In genomic region chr5:65951513-65951909, GRCm38 (mm10) we compare ENCODE assay signal across 9 mouse cellular contexts. TPM values are rescaled to one million over a fixed set of nuclear protein-coding genes. Genes with fewer than 3 reads are reported as not detected.
DNase-seq lines count a peak whose midpoint lies in the region; ATAC-seq and TF ChIP-seq lines count a peak whose summit lies in the region.
"Had no signal": no experiment of that assay in that cellular context is flagged by ENCODE, and none has a peak within 500 bp of the region (broad histone marks: within the 10 kb centered on the region; RNA-seq: fewer than 3 reads in every experiment).

No protein-coding gene starts in this region.

- no peak for ATAC-seq in heart, postnatal 0 days (ENCODE audit: insufficient read depth, low read depth)
- no peak for ATAC-seq in forebrain, embryonic 16.5 days
- no peak for ATAC-seq in neural tube, embryonic 14.5 days (ENCODE audit: low read depth)

- no peaks in the 10 kb centered on the region for H3K36me3 ChIP-seq in heart, postnatal 0 days (replicated peaks; ENCODE audit: control insufficient read depth, insufficient read depth, low read length)
- H3K36me3 ChIP-seq in E14TG2a.4 (ENCODE audit: insufficient read depth, low read length), result no peaks in the 10 kb centered on the region
- no peaks in the 10 kb centered on the region for H3K36me3 ChIP-seq in forebrain, embryonic 16.5 days (ENCODE audit: control insufficient read depth, insufficient read depth)
- no peaks in the 10 kb centered on the region for H3K36me3 ChIP-seq in neural tube, embryonic 14.5 days (ENCODE audit: control insufficient read depth, insufficient read depth, low read length)

- no peaks in the 10 kb centered on the region; the same call in 1 of the 2 replicates for H3K4me1 ChIP-seq in heart, postnatal 0 days (ENCODE audit: control insufficient read depth, insufficient read depth)
- peaks cover 33% of the 10 kb centered on the region for H3K4me1 ChIP-seq in E14TG2a.4 (replicated peaks; ENCODE audit: low read depth, low read length)
- H3K4me1 ChIP-seq in forebrain, embryonic 16.5 days (replicated peaks; ENCODE audit: control insufficient read depth, insufficient read depth, low read length), result peaks cover 22% of the 10 kb centered on the region
- H3K4me1 ChIP-seq in neural tube, embryonic 14.5 days (ENCODE audit: control insufficient read depth, insufficient read depth, low read length), result peaks cover 10% of the 10 kb centered on the region

- no peak overlapping the region for H3K4me2 ChIP-seq in heart, postnatal 0 days (ENCODE audit: low read depth, low read length)
- H3K4me2 ChIP-seq in forebrain, embryonic 16.5 days (ENCODE audit: low read length), result no peak overlapping the region
- H3K4me2 ChIP-seq in neural tube, embryonic 14.5 days (ENCODE audit: low read depth, low read length), result no peak overlapping the region

- no peak overlapping the region for H3K9ac ChIP-seq in heart, postnatal 0 days (replicated peaks; ENCODE audit: low read depth, low read length)
- no peak overlapping the region for H3K9ac ChIP-seq in forebrain, embryonic 16.5 days (replicated peaks; ENCODE audit: low read depth, low read length)
- no peak overlapping the region for H3K9ac ChIP-seq in neural tube, embryonic 14.5 days (replicated peaks; ENCODE audit: low read depth, low read length)

- H3K4me3 ChIP-seq in heart, postnatal 0 days (ENCODE audit: low read depth, low read length), result no peak overlapping the region
- H3K4me3 ChIP-seq in E14TG2a.4 (replicated peaks; ENCODE audit: low read length), result no peak overlapping the region
- H3K4me3 ChIP-seq in forebrain, embryonic 16.5 days (replicated peaks; ENCODE audit: low read length), result no peak overlapping the region
- no peak overlapping the region for H3K4me3 ChIP-seq in neural tube, embryonic 14.5 days (ENCODE audit: low read depth, low read length)

- DNase-seq in heart, postnatal 0 days (ENCODE audit: low spot score), result no peak
- DNase-seq in heart, adult 8-10 months (ENCODE audit: low spot score), result no peak
- no peak for DNase-seq in right cerebral cortex, postnatal 25 days
- DNase-seq in heart, postnatal 10 days, result no peak
- no peak for DNase-seq in cerebellum, postnatal 4 days (ENCODE audit: low spot score in 2 of 2)

- TF ChIP-seq EP300 in heart, postnatal 0 days (IDR thresholded peaks at IDR 0.05; ENCODE audit: low read depth), result no peak

- peak; percentile 14; the same call in 1 of the 2 replicates for TF ChIP-seq CTCF in heart, postnatal 0 days (IDR thresholded peaks at IDR 0.05; ENCODE audit: low read depth)
- TF ChIP-seq CTCF in E14TG2a.4 (conservative IDR thresholded peaks at IDR 0.05; ENCODE audit: low read length), result peak; percentile 91

- H3K27me3 ChIP-seq in heart, postnatal 0 days (ENCODE audit: control insufficient read depth, insufficient read depth, low read length), result no peaks in the 10 kb centered on the region
- no peaks in the 10 kb centered on the region for H3K27me3 ChIP-seq in E14TG2a.4 (ENCODE audit: insufficient read depth, low read length)
- H3K27me3 ChIP-seq in forebrain, embryonic 16.5 days (replicated peaks; ENCODE audit: control insufficient read depth, insufficient read depth, low read length), result no peaks in the 10 kb centered on the region
- no peaks in the 10 kb centered on the region for H3K27me3 ChIP-seq in neural tube, embryonic 14.5 days (ENCODE audit: control insufficient read depth, insufficient read depth, low read length)

- WGBS in heart, postnatal 0 days, result 67% methylated on average over 4 of the region's 4 CpGs
- WGBS in forebrain, embryonic 16.5 days, result 74% methylated on average over 4 of the region's 4 CpGs
- 78% methylated on average over 4 of the region's 4 CpGs for WGBS in neural tube, embryonic 14.5 days

- H3K27ac ChIP-seq in heart, postnatal 0 days (ENCODE audit: low read depth), result no peak overlapping the region
- peak overlapping the region; percentile 73 for H3K27ac ChIP-seq in forebrain, embryonic 16.5 days (ENCODE audit: low read length)
- peak overlapping the region; percentile 85 for H3K27ac ChIP-seq in neural tube, embryonic 14.5 days (ENCODE audit: low read depth, low read length)

- intact Hi-C loops in heart, postnatal 10 days (cut with DNase I), result loop anchor here (10.0 kb wide), 1 partner anchor 417 kb away; the partner anchor contains the start of genes Smim14 and Ube2k

- H3K9me3 ChIP-seq in heart, postnatal 0 days (replicated peaks; ENCODE audit: control insufficient read depth, low read length), result no peaks in the 10 kb centered on the region
- H3K9me3 ChIP-seq in E14TG2a.4 (ENCODE audit: low read length), result no peaks in the 10 kb centered on the region
- no peaks in the 10 kb centered on the region for H3K9me3 ChIP-seq in forebrain, embryonic 16.5 days (ENCODE audit: control insufficient read depth, low read length)
- H3K9me3 ChIP-seq in neural tube, embryonic 14.5 days (ENCODE audit: control insufficient read depth, low read length), result no peaks in the 10 kb centered on the region

RNA-seq across cellular contexts. Expression of gene Chrna9, which starts 16.8 kb away (rescaled TPM):
- total RNA-seq in heart, postnatal 0 days (2014; rRNA removed; ENCODE audit: low replicate concordance), result 6.9 and 21.2 TPM in 2 replicates
- not detected in 2 replicates for polyA plus RNA-seq in heart, postnatal 0 days (2015; fragmentation: Nextera tagmentation; extraction: Ambion mirVana)
- under 1 TPM in 1 of 4 experiments, not detected in 3; 0.55 TPM for total RNA-seq in heart, adult 8-10 months (2022)
- polyA plus RNA-seq in forebrain, embryonic 16.5 days (2015; fragmentation: Nextera tagmentation; extraction: Ambion mirVana), result not detected in 2 replicates
- not detected in 2 replicates for polyA plus RNA-seq in neural tube, embryonic 14.5 days (2014; fragmentation: Nextera tagmentation; extraction: Ambion mirVana)
- total RNA-seq in heart, postnatal 10 days (2021), result under 1 TPM in 1 of 2 experiments, not detected in 1; 0.55 TPM

RNA-seq across cellular contexts. Expression of gene 9130230L23Rik, which starts 52.6 kb away (rescaled TPM):
- 0.08 TPM in 1 of 2 replicates, not detected in the other for total RNA-seq in heart, postnatal 0 days (2014; rRNA removed; ENCODE audit: low replicate concordance)
- polyA plus RNA-seq in heart, postnatal 0 days (2015; fragmentation: Nextera tagmentation; extraction: Ambion mirVana), result 0.14 and 0.26 TPM in 2 replicates
- not detected for total RNA-seq in heart, adult 8-10 months (2022)
- polyA plus RNA-seq in forebrain, embryonic 16.5 days (2015; fragmentation: Nextera tagmentation; extraction: Ambion mirVana), result not detected in 2 replicates
- polyA plus RNA-seq in neural tube, embryonic 14.5 days (2014; fragmentation: Nextera tagmentation; extraction: Ambion mirVana), result not detected in 2 replicates
- not detected for total RNA-seq in heart, postnatal 10 days (2021)
- polyA plus RNA-seq: limb, embryonic 11.5 days had no signal
